Mouse (Mus musculus): ENCODE measurements around the gene Wdr78. TPM values are rescaled to one million over a fixed set of nuclear protein-coding genes. Genes with fewer than 3 reads are reported as not detected.

Wdr78 gene
- polyA plus RNA-seq, 1 experiment from 2014 or later: 2.2 TPM

DNA sequence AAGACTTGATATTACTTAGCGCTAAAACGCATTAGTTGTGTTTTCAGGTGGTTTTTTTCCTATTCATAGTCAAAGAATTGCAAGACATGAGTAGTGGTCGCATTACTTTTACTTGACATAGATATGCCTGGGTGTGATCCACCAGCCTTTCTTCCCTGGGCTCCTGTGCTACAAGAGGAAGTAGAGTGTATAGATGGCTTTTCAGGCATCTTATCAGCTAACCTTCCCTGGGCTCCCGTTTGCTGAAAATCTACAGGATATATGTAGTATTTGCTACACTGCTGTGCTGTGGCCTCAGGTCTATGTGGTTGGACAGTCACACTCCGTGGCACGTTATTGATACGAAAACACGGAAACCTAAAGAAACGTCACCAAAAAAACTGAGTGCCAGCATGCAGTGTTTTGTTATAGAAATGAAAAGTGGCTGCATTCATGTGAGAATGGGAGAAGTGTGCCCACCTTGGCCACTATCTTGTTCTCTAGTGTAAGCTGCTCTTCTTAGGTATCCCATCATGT, 6.6 kb upstream of the Wdr78 start:
- Histone ChIP-seq H3K4me1 (ENCODE audit: control insufficient read depth, insufficient read depth, low read length) (peaks cover 15% of the 10 kb centered on the region), H3K4me2 (peak overlapping the region; percentile 73), H3K9me3 (replicated peaks; ENCODE audit: control insufficient read depth, low read length) (no peaks in the 10 kb centered on the region), H3K36me3 (ENCODE audit: control insufficient read depth, insufficient read depth, low read length) (no peaks in the 10 kb centered on the region), H3K27ac (ENCODE audit: low read depth, low read length) (no peak overlapping the region), H3K27me3 (ENCODE audit: control insufficient read depth, insufficient read depth, low read length) (no peaks in the 10 kb centered on the region), H3K9ac (ENCODE audit: low read depth, low read length) (0 out of 2 replicates have a peak overlapping the region, but pooled peaks have one; percentile 16), H3K4me3 (ENCODE audit: low read depth, low read length) (peak overlapping the region; percentile 95)
- 74% methylated on average over 9 of the region's 9 CpGs for WGBS (ENCODE audit: insufficient replicate concordance)
- no peak for ATAC-seq (replicated peaks; ENCODE audit: insufficient number of reproducible peaks, low FRiP score, low TSS enrichment)

GRCm38 (mm10) chr4:103120395-103120794, 6.0 kb upstream of the Wdr78 start:
- peak overlapping the region; percentile 99; the same call in 1 of the 2 replicates for H3K27ac ChIP-seq (ENCODE audit: low read depth, low read length)
- H3K36me3 ChIP-seq (ENCODE audit: control insufficient read depth, insufficient read depth, low read length): no peaks in the 10 kb centered on the region
- peak overlapping the region; percentile 95 for H3K4me3 ChIP-seq (ENCODE audit: low read depth, low read length)
- no peaks in the 10 kb centered on the region for H3K9me3 ChIP-seq (replicated peaks; ENCODE audit: control insufficient read depth, low read length)
- H3K27me3 ChIP-seq (ENCODE audit: control insufficient read depth, insufficient read depth, low read length): no peaks in the 10 kb centered on the region
- H3K4me1 ChIP-seq (ENCODE audit: control insufficient read depth, insufficient read depth, low read length): peaks cover 16% of the 10 kb centered on the region
- H3K4me2 ChIP-seq: peak overlapping the region; percentile 73
- H3K9ac ChIP-seq (ENCODE audit: low read depth, low read length): peak overlapping the region; percentile 99
- ATAC-seq (replicated peaks; ENCODE audit: insufficient number of reproducible peaks, low FRiP score, low TSS enrichment): no peak
- 38% methylated on average over 3 of the region's 3 CpGs for WGBS (ENCODE audit: insufficient replicate concordance)

DNA sequence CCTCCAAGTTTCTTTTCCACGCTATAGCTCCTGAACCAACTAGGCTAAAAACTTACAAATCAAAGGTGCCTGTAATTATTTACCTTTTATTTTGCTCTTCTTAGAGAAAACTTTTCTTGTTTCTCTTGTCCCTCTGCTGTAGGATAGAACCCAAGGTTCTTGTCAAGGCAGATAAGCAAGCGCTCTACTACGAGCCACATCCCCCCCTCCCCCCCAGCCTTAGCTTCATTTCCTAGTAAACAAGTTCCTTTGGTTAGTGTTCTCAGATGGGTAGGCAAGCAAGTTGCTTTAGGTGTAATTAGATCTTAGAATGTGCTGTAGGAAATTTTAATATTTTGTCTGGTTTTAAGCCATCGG, 5.7 kb upstream of the Wdr78 start:
- no peak; the same call in 1 of the 2 replicates for ATAC-seq (replicated peaks; ENCODE audit: insufficient number of reproducible peaks, low FRiP score, low TSS enrichment)
- peak overlapping the region; percentile 99 for H3K9ac ChIP-seq (ENCODE audit: low read depth, low read length)
- H3K9me3 ChIP-seq (replicated peaks; ENCODE audit: control insufficient read depth, low read length): no peaks in the 10 kb centered on the region
- H3K4me3 ChIP-seq (ENCODE audit: low read depth, low read length): peak overlapping the region; percentile 95
- peaks cover 20% of the 10 kb centered on the region for H3K4me1 ChIP-seq (ENCODE audit: control insufficient read depth, insufficient read depth, low read length)
- H3K4me2 ChIP-seq: peak overlapping the region; percentile 73
- WGBS (ENCODE audit: insufficient replicate concordance): 9% methylated on average over 4 of the region's 4 CpGs
- H3K36me3 ChIP-seq (ENCODE audit: control insufficient read depth, insufficient read depth, low read length): no peaks in the 10 kb centered on the region
- peak overlapping the region; percentile 99 for H3K27ac ChIP-seq (ENCODE audit: low read depth, low read length)
- H3K27me3 ChIP-seq (ENCODE audit: control insufficient read depth, insufficient read depth, low read length): no peaks in the 10 kb centered on the region

DNA sequence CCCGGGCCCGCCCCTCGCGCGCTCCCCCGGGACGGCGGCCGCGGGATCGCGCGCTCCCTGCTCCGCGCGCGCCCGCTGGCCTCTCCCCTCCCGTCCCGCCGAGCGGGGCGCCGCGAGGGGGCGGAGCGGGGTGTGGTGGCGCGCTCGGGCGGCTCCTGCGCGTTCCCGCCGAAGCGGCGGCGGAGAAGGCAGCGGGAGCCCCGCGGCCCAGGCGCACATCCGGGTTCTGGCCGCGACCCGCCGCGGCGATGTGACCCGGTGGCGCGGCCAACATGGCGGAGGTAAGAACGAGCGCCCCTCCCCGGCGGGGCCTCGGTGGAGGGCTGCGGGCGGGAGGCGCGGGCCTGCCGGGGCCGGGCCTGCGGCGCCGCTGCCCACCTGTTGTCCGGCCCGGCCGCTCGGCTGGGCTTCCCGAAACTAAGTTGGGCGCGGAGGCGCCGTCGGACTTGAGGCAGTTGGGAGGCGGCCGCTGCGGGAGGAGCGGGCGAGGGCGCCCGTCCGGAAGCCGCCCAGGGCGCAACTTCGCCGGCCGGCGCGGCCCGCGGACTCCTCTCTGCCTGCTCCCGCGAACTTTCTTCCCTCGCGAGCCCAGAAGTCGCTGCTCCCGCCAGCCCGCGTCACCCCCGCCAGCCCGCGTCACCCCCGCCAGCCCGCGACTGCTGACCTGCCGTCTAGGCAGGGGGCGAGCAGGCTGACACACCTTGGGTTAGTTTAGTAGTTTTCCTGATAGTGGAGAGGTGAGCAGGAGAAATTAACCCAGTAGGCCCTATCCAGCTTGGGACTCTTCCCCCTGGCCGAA, 5.1 kb upstream of the Wdr78 start:
- Histone ChIP-seq H3K27me3 (ENCODE audit: control insufficient read depth, insufficient read depth, low read length) (no peaks in the 10 kb centered on the region), H3K4me2 (peak overlapping the region; percentile 73), H3K4me3 (ENCODE audit: low read depth, low read length) (peak overlapping the region; percentile 95), H3K27ac (ENCODE audit: low read depth, low read length) (peak overlapping the region; percentile 99), H3K9ac (ENCODE audit: low read depth, low read length) (peak overlapping the region; percentile 99), H3K9me3 (replicated peaks; ENCODE audit: control insufficient read depth, low read length) (no peaks in the 10 kb centered on the region), H3K36me3 (ENCODE audit: control insufficient read depth, insufficient read depth, low read length) (no peaks in the 10 kb centered on the region), H3K4me1 (ENCODE audit: control insufficient read depth, insufficient read depth, low read length) (peaks cover 22% of the 10 kb centered on the region)
- ATAC-seq (replicated peaks; ENCODE audit: insufficient number of reproducible peaks, low FRiP score, low TSS enrichment): peak; percentile 70
- under 1% methylated on average over 85 of the region's 111 CpGs for WGBS (ENCODE audit: insufficient replicate concordance)

DNA sequence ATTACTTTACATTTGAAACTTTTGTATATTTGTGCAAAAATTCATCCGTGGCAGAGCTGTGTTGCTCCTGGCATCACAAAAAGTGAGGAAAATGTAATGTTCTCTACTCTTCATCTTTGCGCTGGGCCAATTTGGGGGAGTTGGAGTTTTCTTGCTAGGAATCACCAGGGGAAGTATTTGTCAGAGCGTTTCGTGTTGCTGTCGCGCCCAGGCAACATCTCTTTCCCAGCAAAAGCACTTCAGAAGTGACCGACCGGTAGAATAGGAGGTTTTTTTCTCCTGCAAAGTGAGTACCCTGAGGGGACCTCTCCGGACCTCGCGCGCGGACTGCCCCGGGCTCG, 4.5 kb upstream of the Wdr78 start:
- H3K4me3 ChIP-seq (ENCODE audit: low read depth, low read length): peak overlapping the region; percentile 95
- ATAC-seq (replicated peaks; ENCODE audit: insufficient number of reproducible peaks, low FRiP score, low TSS enrichment): no peak
- H3K9ac ChIP-seq (ENCODE audit: low read depth, low read length): peak overlapping the region; percentile 99
- H3K36me3 ChIP-seq (ENCODE audit: control insufficient read depth, insufficient read depth, low read length): no peaks in the 10 kb centered on the region
- WGBS (ENCODE audit: insufficient replicate concordance): under 1% methylated on average over 15 of the region's 15 CpGs
- H3K9me3 ChIP-seq (replicated peaks; ENCODE audit: control insufficient read depth, low read length): no peaks in the 10 kb centered on the region
- H3K4me1 ChIP-seq (ENCODE audit: control insufficient read depth, insufficient read depth, low read length): peaks cover 22% of the 10 kb centered on the region
- H3K27me3 ChIP-seq (ENCODE audit: control insufficient read depth, insufficient read depth, low read length): no peaks in the 10 kb centered on the region
- peak overlapping the region; percentile 73 for H3K4me2 ChIP-seq
- peak overlapping the region; percentile 99 for H3K27ac ChIP-seq (ENCODE audit: low read depth, low read length)

DNA sequence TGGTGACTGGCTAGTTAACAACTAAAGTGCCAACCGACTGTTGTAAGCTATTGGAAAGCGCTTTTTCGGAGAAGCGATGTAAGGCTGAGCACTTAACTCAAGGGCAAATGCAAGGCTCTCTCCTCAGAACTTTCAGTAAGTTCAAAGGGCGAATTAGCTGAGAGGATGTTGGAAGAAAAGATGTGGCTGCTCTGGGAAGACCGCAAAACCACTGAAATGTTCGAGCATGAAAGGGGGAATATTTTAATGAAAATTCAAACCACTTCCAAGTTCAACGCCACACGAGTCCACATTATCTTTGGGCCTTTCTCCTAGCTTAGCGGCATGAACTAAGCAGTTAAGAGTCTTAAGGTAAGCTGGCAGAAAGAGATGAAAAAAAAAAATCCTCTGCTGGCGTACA, 953 bp downstream of the Wdr78 start:
- Histone ChIP-seq H3K27ac (ENCODE audit: low read depth, low read length) (peak overlapping the region; percentile 99), H3K4me3 (ENCODE audit: low read depth, low read length) (peak overlapping the region; percentile 87), H3K9me3 (replicated peaks; ENCODE audit: control insufficient read depth, low read length) (no peaks in the 10 kb centered on the region), H3K4me2 (peak overlapping the region; percentile 82), H3K36me3 (ENCODE audit: control insufficient read depth, insufficient read depth, low read length) (no peaks in the 10 kb centered on the region), H3K9ac (ENCODE audit: low read depth, low read length) (peak overlapping the region; percentile 96), H3K4me1 (ENCODE audit: control insufficient read depth, insufficient read depth, low read length) (peaks cover 9% of the 10 kb centered on the region), H3K27me3 (ENCODE audit: control insufficient read depth, insufficient read depth, low read length) (no peaks in the 10 kb centered on the region)
- WGBS (ENCODE audit: insufficient replicate concordance): 10% methylated on average over 11 of the region's 11 CpGs
- ATAC-seq (replicated peaks; ENCODE audit: insufficient number of reproducible peaks, low FRiP score, low TSS enrichment): no peak

DNA sequence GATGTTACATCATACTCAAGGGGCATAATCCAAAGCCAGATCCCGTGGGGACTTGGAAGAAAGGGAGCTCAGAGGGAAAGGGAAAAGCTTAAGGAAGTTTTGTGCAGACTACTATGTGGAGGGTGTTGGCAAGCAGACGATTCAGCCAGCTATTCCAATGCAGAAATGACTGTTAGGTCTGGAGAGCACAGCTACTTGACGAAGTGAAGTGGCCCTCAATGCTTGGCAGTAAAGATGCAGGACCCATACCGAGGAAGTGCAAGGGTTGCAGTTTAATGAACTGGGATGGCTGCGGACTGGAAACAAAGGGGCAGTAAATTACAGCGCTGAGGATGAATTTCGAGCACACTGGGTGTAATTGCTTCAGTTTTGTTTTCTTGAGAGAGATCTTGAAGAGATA, 1.7 kb downstream of the Wdr78 start:
- Histone ChIP-seq H3K27ac (ENCODE audit: low read depth, low read length) (no peak overlapping the region), H3K27me3 (ENCODE audit: control insufficient read depth, insufficient read depth, low read length) (no peaks in the 10 kb centered on the region), H3K4me1 (ENCODE audit: control insufficient read depth, insufficient read depth, low read length) (peaks cover 9% of the 10 kb centered on the region), H3K9me3 (replicated peaks; ENCODE audit: control insufficient read depth, low read length) (no peaks in the 10 kb centered on the region), H3K4me2 (peak overlapping the region; percentile 82), H3K4me3 (ENCODE audit: low read depth, low read length) (no peak overlapping the region; the same call in 1 of the 2 replicates), H3K9ac (ENCODE audit: low read depth, low read length) (no peak overlapping the region), H3K36me3 (ENCODE audit: control insufficient read depth, insufficient read depth, low read length) (no peaks in the 10 kb centered on the region)
- no peak for ATAC-seq (replicated peaks; ENCODE audit: insufficient number of reproducible peaks, low FRiP score, low TSS enrichment)
- WGBS (ENCODE audit: insufficient replicate concordance): 69% methylated on average over 7 of the region's 7 CpGs

GRCm38 (mm10) chr4:103098532-103098931, 15.8 kb downstream of the Wdr78 start:
- H3K9ac ChIP-seq (ENCODE audit: low read depth, low read length): no peak overlapping the region
- no peaks in the 10 kb centered on the region for H3K9me3 ChIP-seq (replicated peaks; ENCODE audit: control insufficient read depth, low read length)
- H3K4me1 ChIP-seq (ENCODE audit: control insufficient read depth, insufficient read depth, low read length): no peaks in the 10 kb centered on the region
- no peaks in the 10 kb centered on the region for H3K27me3 ChIP-seq (ENCODE audit: control insufficient read depth, insufficient read depth, low read length)
- WGBS (ENCODE audit: insufficient replicate concordance): 86% methylated on average over 5 of the region's 5 CpGs
- no peak overlapping the region for H3K27ac ChIP-seq (ENCODE audit: low read depth, low read length)
- H3K36me3 ChIP-seq (ENCODE audit: control insufficient read depth, insufficient read depth, low read length): no peaks in the 10 kb centered on the region
- no peak for ATAC-seq (replicated peaks; ENCODE audit: insufficient number of reproducible peaks, low FRiP score, low TSS enrichment)
- H3K4me3 ChIP-seq (ENCODE audit: low read depth, low read length): no peak overlapping the region
- no peak overlapping the region for H3K4me2 ChIP-seq

DNA sequence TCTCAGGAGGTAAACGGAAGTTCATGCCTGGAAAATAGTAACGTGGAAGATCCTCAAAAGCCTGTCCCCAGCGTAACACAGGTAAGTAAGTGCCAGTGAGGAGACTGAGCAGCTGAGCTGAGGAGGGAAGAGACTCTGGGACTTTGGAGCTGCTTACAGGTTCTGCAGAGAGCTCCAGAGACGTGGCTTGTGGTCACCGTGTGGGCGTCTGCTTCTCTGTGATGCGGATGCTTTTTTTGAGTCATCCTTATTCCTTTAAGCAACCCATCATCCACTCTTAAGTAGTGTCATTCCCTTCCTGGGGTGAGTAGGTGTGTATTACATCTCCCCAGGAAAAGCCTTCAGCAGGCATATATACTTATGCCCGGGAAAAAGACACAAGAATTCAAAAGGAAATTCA, 18.4 kb downstream of the Wdr78 start:
- ATAC-seq (replicated peaks; ENCODE audit: insufficient number of reproducible peaks, low FRiP score, low TSS enrichment): no peak
- no peak overlapping the region for H3K27ac ChIP-seq (ENCODE audit: low read depth, low read length)
- no peak overlapping the region for H3K4me3 ChIP-seq (ENCODE audit: low read depth, low read length)
- no peaks in the 10 kb centered on the region for H3K27me3 ChIP-seq (ENCODE audit: control insufficient read depth, insufficient read depth, low read length)
- 83% methylated on average over 8 of the region's 8 CpGs for WGBS (ENCODE audit: insufficient replicate concordance)
- H3K9ac ChIP-seq (ENCODE audit: low read depth, low read length): no peak overlapping the region
- H3K36me3 ChIP-seq (ENCODE audit: control insufficient read depth, insufficient read depth, low read length): no peaks in the 10 kb centered on the region
- no peak overlapping the region for H3K4me2 ChIP-seq
- no peaks in the 10 kb centered on the region for H3K9me3 ChIP-seq (replicated peaks; ENCODE audit: control insufficient read depth, low read length)
- no peaks in the 10 kb centered on the region for H3K4me1 ChIP-seq (ENCODE audit: control insufficient read depth, insufficient read depth, low read length)

All from heart, embryonic 11.5 days (tissue).